Mouse (Mus musculus) lung, embryonic 15.5 days (tissue): ENCODE results near the gene Mrgpre. TPM values are rescaled to one million over a fixed set of nuclear protein-coding genes. Genes with fewer than 3 reads are reported as not detected.

Source experiments
- ATAC-seq: fragments of 200-750 bp; cut with Nextera tagmentation; 2 replicates; pipeline ENCODE4 v1.8.0; 2017; ENCODE audit warnings: moderate number of reproducible peaks, borderline replicate concordance; ENCODE audit not compliant: low FRiP score, low TSS enrichment; ENCODE audit errors: extremely low read depth
- H3K27ac ChIP-seq: fragments of 300-500 bp; sonication (generic); 2 replicates; pipeline ENCODE4 v1.5.1; 2015; ENCODE audit warnings: moderate library complexity, mild to moderate bottlenecking, inconsistent platforms
- H3K27me3 ChIP-seq: fragments of 300-500 bp; sonication (generic); 2 replicates; pipeline ENCODE4 v1.6.1; 2015; ENCODE audit warnings: inconsistent platforms
- H3K36me3 ChIP-seq: fragments of 300-500 bp; sonication (generic); 2 replicates; pipeline ENCODE4 v1.6.1; 2015; ENCODE audit warnings: inconsistent platforms
- H3K4me1 ChIP-seq: fragments of 300-500 bp; sonication (generic); 2 replicates; pipeline ENCODE4 v1.6.1; 2015; ENCODE audit warnings: inconsistent platforms
- H3K4me2 ChIP-seq: fragments of 300-500 bp; sonication (generic); 2 replicates; pipeline ENCODE4 v1.6.1; 2015; ENCODE audit warnings: inconsistent platforms, mild to moderate bottlenecking, moderate library complexity
- H3K4me3 ChIP-seq: fragments of 300-500 bp; sonication (generic); 2 replicates; pipeline ENCODE4 v1.5.1; 2015; ENCODE audit warnings: mild to moderate bottlenecking, inconsistent platforms
- H3K9ac ChIP-seq: fragments of 300-500 bp; sonication (generic); 2 replicates; pipeline ENCODE4 v1.6.1; 2015; ENCODE audit warnings: inconsistent platforms
- H3K9me3 ChIP-seq: fragments of 300-500 bp; sonication (generic); 2 replicates; pipeline ENCODE4 v1.6.1; 2016; ENCODE audit warnings: inconsistent platforms
- WGBS: fragments of 180-500 bp; shearing (Covaris S2); methylation state at CpG from one replicate; pipeline ENCODE4 v1.1.7; 2015; 5-methylcytosine and 5-hydroxymethylcytosine counted together
- polyA plus RNA-seq: library from polyadenylated mRNA; unstranded; fragments of >200 nt; fragmentation: Nextera tagmentation; extraction: Ambion mirVana; gene quantifications from 2 replicates; pipeline ENCODE4 v1.2.1, GENCODE M21; 2015

Mrgpre gene
- polyA plus RNA-seq, 1 experiment from 2014 or later = 1.1 TPM

DNA sequence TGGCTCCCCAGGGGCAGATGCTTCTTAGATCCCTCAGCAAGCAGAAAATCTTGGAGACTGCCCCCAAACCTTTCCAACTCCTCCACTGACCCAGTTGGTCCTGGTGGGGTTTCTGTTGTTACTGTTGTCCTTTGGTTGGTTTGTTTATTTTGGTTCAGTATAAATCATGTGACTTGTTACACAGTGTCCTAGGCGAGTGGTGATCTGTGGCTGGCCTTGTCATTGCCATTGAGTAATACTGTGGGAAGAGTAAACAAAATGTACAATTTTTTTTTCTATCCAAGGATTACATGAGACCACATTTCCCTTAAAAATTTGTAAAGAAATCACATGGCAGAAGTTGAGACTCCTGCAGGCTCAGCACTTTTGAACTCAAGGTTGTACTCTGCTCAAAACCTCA lies 14.8 kb downstream of the Mrgpre start:
- Histone ChIP-seq H3K4me1 (peaks cover 13% of the 10 kb centered on the region), H3K27me3 (peaks cover 22% of the 10 kb centered on the region), H3K9ac (no peak overlapping the region), H3K4me2 (no peak overlapping the region), H3K36me3 (no peaks in the 10 kb centered on the region), H3K4me3 (no peak overlapping the region), H3K27ac (peak overlapping the region; percentile 54), H3K9me3 (no peaks in the 10 kb centered on the region)
- peak; percentile 85; the same call in 1 of the 2 replicates for ATAC-seq
- WGBS = 12% methylated on average over 1 of the region's 1 CpGs

- H3K27me3 ChIP-seq = peaks cover 25% of the 10 kb centered on the region
- H3K4me3 ChIP-seq = no peak overlapping the region
- no peaks in the 10 kb centered on the region for H3K36me3 ChIP-seq
- H3K4me2 ChIP-seq = no peak overlapping the region
- H3K9ac ChIP-seq = no peak overlapping the region
- no peaks in the 10 kb centered on the region for H3K9me3 ChIP-seq
- ATAC-seq = no peak
- H3K27ac ChIP-seq = no peak overlapping the region
- H3K4me1 ChIP-seq = peaks cover 13% of the 10 kb centered on the region
- WGBS = 51% methylated on average over 6 of the region's 6 CpGs
These were observed 16.0 kb downstream of the Mrgpre start for GRCm38 (mm10) chr7:143768267-143768666.

DNA sequence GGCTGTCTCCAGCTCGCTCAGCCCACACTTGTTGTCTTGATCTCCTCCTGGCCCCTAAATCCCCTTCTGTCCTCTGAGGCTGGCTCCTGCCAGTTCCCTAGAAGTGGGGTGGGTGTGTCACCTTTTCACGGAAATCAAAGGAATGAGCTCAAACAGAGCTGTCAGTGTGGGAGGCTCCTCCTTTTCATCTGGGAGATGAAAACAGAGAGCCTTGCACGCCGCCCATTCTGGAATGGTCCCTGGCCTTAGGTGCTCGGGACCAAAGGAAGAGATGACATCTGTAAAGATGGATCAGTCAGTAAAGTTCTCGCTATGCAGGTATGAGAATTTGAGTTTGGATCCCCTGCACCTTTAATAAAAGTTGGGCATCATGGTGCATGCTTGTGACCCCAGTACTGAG lies 17.4 kb downstream of the Mrgpre start, which contains the start of gene Mrgprg:
TSS of gene Mrgprg (minus strand) at position 101 of the 400 bp plus-strand sequence.
- Histone ChIP-seq H3K4me2 (no peak within 1 kb of the TSS), H3K27me3 (peaks cover 25% of the 10 kb centered on the region), H3K9me3 (no peaks in the 10 kb centered on the region), H3K4me1 (peaks cover 13% of the 10 kb centered on the region), H3K4me3 (no peak within 1 kb of the TSS), H3K9ac (no peak within 1 kb of the TSS), H3K36me3 (no peaks in the 10 kb centered on the region), H3K27ac (no peak within 1 kb of the TSS)
- no peak for ATAC-seq
- whole genome bisulfite sequencing = 42% methylated on average over 6 of the region's 6 CpGs

GRCm38 (mm10) chr7:143764876-143765530 lies 19.3 kb downstream of the Mrgpre start:
- Histone ChIP-seq H3K4me3 (no peak overlapping the region), H3K36me3 (no peaks in the 10 kb centered on the region), H3K4me2 (no peak overlapping the region), H3K27me3 (peaks cover 25% of the 10 kb centered on the region), H3K9me3 (no peaks in the 10 kb centered on the region), H3K27ac (no peak overlapping the region), H3K4me1 (peaks cover 10% of the 10 kb centered on the region), H3K9ac (no peak overlapping the region)
- WGBS = 62% methylated on average over 19 of the region's 19 CpGs
- no peak for ATAC-seq

- H3K4me3 ChIP-seq = no peak overlapping the region
- H3K36me3 ChIP-seq = no peaks in the 10 kb centered on the region
- H3K4me2 ChIP-seq = no peak overlapping the region
- no peak overlapping the region for H3K9ac ChIP-seq
- peaks cover 25% of the 10 kb centered on the region for H3K27me3 ChIP-seq
- no peaks in the 10 kb centered on the region for H3K4me1 ChIP-seq
- ATAC-seq = 0 out of 2 replicates have a peak, but pooled peaks have one; percentile 32
- H3K27ac ChIP-seq = no peak overlapping the region
- 9% methylated on average over 3 of the region's 3 CpGs for WGBS
- H3K9me3 ChIP-seq = no peaks in the 10 kb centered on the region
These were observed 20.5 kb downstream of the Mrgpre start for GRCm38 (mm10) chr7:143763794-143764193.

DNA sequence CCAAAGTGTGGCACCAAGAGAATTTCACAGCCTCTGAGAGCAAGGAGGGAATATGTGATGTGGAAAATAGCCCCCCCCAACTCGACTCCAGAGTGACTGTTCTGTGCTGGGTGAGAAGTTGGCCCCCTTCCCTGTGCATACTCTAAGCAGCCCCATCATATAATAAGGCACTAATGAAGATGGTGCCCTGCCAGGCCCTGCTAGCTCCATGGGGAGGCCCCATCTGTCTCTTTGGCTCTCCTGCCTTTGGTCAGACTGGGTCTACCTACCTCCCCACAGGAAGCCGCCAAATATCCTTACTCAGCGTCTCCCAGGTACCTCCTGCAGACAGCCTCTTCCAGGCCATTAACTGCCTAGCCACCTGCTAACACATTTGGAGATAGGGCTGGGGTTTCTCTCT lies 25.3 kb downstream of the Mrgpre start:
- ATAC-seq = no peak
- Histone ChIP-seq H3K9ac (no peak overlapping the region), H3K9me3 (no peaks in the 10 kb centered on the region), H3K4me2 (no peak overlapping the region), H3K4me1 (peaks cover 14% of the 10 kb centered on the region), H3K36me3 (no peaks in the 10 kb centered on the region), H3K27me3 (peaks cover 13% of the 10 kb centered on the region), H3K4me3 (no peak overlapping the region), H3K27ac (no peak overlapping the region)
- WGBS = 57% methylated on average over 3 of the region's 3 CpGs

DNA sequence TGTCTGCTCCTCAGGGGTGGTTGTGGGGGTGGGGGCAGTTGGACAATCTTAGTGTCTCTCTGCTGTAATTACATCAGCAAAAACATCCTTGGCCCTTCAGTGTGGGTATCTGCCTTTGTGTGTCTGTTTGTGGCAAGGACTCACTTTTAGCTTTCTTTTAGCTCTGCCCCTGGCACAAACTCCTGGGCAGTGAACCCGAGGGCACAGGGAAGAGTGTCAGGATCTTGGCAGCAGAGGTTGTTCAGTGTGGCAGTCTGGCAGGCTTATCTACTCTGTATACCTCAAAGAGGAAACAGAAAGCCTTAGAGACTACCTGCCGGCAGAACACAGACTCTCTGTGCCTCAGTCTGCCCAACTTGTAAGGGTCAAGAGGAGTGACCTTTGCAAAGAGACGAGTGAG lies 26.6 kb downstream of the Mrgpre start:
- Histone ChIP-seq H3K27me3 (peaks cover 13% of the 10 kb centered on the region), H3K4me2 (0 out of 2 replicates have a peak overlapping the region, but pooled peaks have one; percentile 91), H3K9ac (no peak overlapping the region), H3K9me3 (no peaks in the 10 kb centered on the region), H3K27ac (no peak overlapping the region), H3K4me1 (peaks cover 14% of the 10 kb centered on the region), H3K4me3 (no peak overlapping the region), H3K36me3 (no peaks in the 10 kb centered on the region)
- ATAC-seq = no peak
- WGBS = 49% methylated on average over 3 of the region's 3 CpGs

DNA sequence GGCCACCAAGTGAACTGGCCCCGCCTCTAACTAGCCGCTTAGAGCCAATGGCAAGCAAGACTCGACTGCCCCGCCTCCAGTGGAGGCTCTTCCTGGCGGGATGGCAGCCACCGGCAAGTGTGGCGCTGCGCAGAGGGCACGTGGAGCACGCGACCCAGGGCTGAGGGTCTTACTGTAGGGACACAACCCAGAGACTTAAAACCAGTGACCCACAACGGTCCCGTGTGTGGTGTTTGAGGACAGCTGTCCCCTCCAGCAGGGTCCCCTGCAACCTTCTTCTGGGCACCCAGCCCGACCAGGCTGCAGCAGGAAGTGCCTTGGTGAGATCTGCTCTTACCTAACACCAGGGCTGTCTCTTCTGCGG lies 27.3 kb downstream of the Mrgpre start:
- Histone ChIP-seq H3K4me3 (peak overlapping the region; percentile 42), H3K27me3 (peaks cover 13% of the 10 kb centered on the region), H3K4me1 (peaks cover 14% of the 10 kb centered on the region), H3K36me3 (no peaks in the 10 kb centered on the region), H3K27ac (no peak overlapping the region), H3K9ac (peak overlapping the region; percentile 24; the same call in 1 of the 2 replicates), H3K9me3 (no peaks in the 10 kb centered on the region), H3K4me2 (peak overlapping the region; percentile 91)
- ATAC-seq = peak; percentile 85
- 3% methylated on average over 15 of the region's 15 CpGs for WGBS

GRCm38 (mm10) chr7:143756125-143757026 lies 27.9 kb downstream of the Mrgpre start, which contains the start of gene Osbpl5:
TSS of gene Osbpl5 (minus strand) at chr7:143756985.
- Histone ChIP-seq H3K9ac (peak within 1 kb of the TSS; percentile 24; the same call in 1 of the 2 replicates), H3K36me3 (no peaks in the 10 kb centered on the region), H3K9me3 (no peaks in the 10 kb centered on the region), H3K4me1 (peaks cover 14% of the 10 kb centered on the region), H3K4me3 (peak within 1 kb of the TSS; percentile 42), H3K27me3 (peaks cover 13% of the 10 kb centered on the region), H3K4me2 (peak within 1 kb of the TSS; percentile 91), H3K27ac (no peak within 1 kb of the TSS)
- 23% methylated on average over 22 of the region's 22 CpGs for WGBS
- ATAC-seq = peak; percentile 40; the same call in 1 of the 2 replicates

- no peak overlapping the region for H3K4me2 ChIP-seq
- H3K4me3 ChIP-seq = no peak overlapping the region
- WGBS = 72% methylated on average over 9 of the region's 9 CpGs
- no peak for ATAC-seq
- no peaks in the 10 kb centered on the region for H3K36me3 ChIP-seq
- peaks cover 14% of the 10 kb centered on the region for H3K4me1 ChIP-seq
- no peak overlapping the region for H3K27ac ChIP-seq
- H3K9ac ChIP-seq = no peak overlapping the region
- H3K9me3 ChIP-seq = no peaks in the 10 kb centered on the region
- peaks cover 13% of the 10 kb centered on the region for H3K27me3 ChIP-seq
These were observed 28.8 kb downstream of the Mrgpre start for GRCm38 (mm10) chr7:143755357-143756124.

- Histone ChIP-seq H3K36me3 (no peaks in the 10 kb centered on the region), H3K27ac (no peak overlapping the region), H3K4me1 (peaks cover 14% of the 10 kb centered on the region), H3K9ac (no peak overlapping the region), H3K27me3 (peaks cover 13% of the 10 kb centered on the region), H3K4me2 (no peak overlapping the region), H3K4me3 (no peak overlapping the region), H3K9me3 (no peaks in the 10 kb centered on the region)
- WGBS = 42% methylated on average over 5 of the region's 5 CpGs
- no peak for ATAC-seq
These were observed 30.1 kb downstream of the Mrgpre start for GRCm38 (mm10) chr7:143753990-143754715.
